Mouse (Mus musculus) brain, embryonic 14.5 days (tissue): ENCODE measurements around the gene Pde4b.

ENCODE experiments used
- CTCF ChIP-seq: fragments of 200-500 bp; IDR thresholded peaks from 2 replicates; pipeline ENCODE4 v1.5.1; 2012; ENCODE audit warnings: inconsistent platforms, mild to moderate bottlenecking, moderate library complexity, borderline replicate concordance; ENCODE audit not compliant: insufficient read depth, insufficient read length; ENCODE audit errors: extremely low read depth
- POLR2A ChIP-seq: fragments of 200-500 bp; IDR thresholded peaks from 2 replicates; pipeline ENCODE4 v1.6.1; 2012; ENCODE audit warnings: mild to moderate bottlenecking, inconsistent platforms, borderline replicate concordance; ENCODE audit not compliant: poor library complexity, insufficient read depth, insufficient read length, severe bottlenecking; ENCODE audit errors: extremely low read depth

DNA sequence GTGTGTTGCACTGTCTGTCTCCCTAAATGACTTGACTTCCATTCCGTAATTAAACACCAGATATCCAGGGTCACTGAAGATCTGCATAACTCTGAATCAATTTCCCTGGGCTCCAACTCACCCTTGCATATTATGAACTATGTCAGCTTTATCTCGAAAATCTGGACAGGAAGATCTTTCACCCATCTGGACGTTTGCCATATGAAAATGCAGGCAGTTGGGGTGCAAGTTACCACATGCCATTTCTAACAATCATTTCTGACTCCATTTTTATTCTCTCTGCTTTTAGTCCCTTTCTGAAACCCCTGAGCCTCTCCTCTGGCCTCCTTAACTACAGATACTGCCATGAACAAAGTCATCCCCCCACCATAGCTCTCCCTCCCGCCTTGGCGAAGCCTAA is 407.7 kb downstream of the Pde4b start:
- TF ChIP-seq POLR2A (no peak), CTCF (no peak)
